Mouse (Mus musculus) brain, embryonic 14.5 days (tissue): ENCODE data around the gene Fads6.

Source experiments
- CTCF ChIP-seq: fragments of 200-500 bp; IDR thresholded peaks from 2 replicates; pipeline ENCODE4 v1.5.1; 2012; ENCODE audit warnings: inconsistent platforms, mild to moderate bottlenecking, moderate library complexity, borderline replicate concordance; ENCODE audit not compliant: insufficient read depth, insufficient read length; ENCODE audit errors: extremely low read depth
- POLR2A ChIP-seq: fragments of 200-500 bp; IDR thresholded peaks from 2 replicates; pipeline ENCODE4 v1.6.1; 2012; ENCODE audit warnings: mild to moderate bottlenecking, inconsistent platforms, borderline replicate concordance; ENCODE audit not compliant: poor library complexity, insufficient read depth, insufficient read length, severe bottlenecking; ENCODE audit errors: extremely low read depth

- TF ChIP-seq POLR2A, result no peak
- no peak for TF ChIP-seq CTCF
Measured at GRCm38 (mm10) chr11:115233526-115234290, 63.8 kb downstream of the Fads6 start.
